Mouse (Mus musculus) G1E (cell line): Measurements from ENCODE around the gene Ntng1.

Experiments
- CTCF ChIP-seq: IDR thresholded peaks from 2 replicates; pipeline ENCODE4 v1.5.1; 2012; ENCODE audit warnings: low read depth, low read length, inconsistent platforms, mixed read lengths
- GATA1 ChIP-seq: IDR thresholded peaks from 2 replicates; pipeline ENCODE4 v1.6.1; 2012; ENCODE audit warnings: borderline replicate concordance, low read length, inconsistent platforms, mixed read lengths
- POLR2AphosphoS5 ChIP-seq: IDR thresholded peaks from 2 replicates; pipeline ENCODE4 v1.6.1; 2012; ENCODE audit warnings: low read depth, low read length, inconsistent platforms; ENCODE audit not compliant: insufficient replicate concordance
- TAL1 ChIP-seq: conservative IDR thresholded peaks from 2 replicates; pipeline ENCODE4 v1.6.1; 2012; ENCODE audit warnings: low read depth, low read length, inconsistent platforms, mixed read lengths

- TF ChIP-seq CTCF = no peak
- TF ChIP-seq TAL1 = no peak
- no peak for TF ChIP-seq POLR2AphosphoS5
- no peak for TF ChIP-seq GATA1
These were observed 14.2 kb downstream of the Ntng1 start for GRCm38 (mm10) chr3:110129607-110130006.
